Mouse (Mus musculus) olfactory bulb, adult 2 months (tissue): ENCODE measurements at regions not wholly inside any gene's neighbourhood (a gene's known extent, or its start where the extent isn't known, plus 50 kb on each side); places are given as distances from the start of the nearest gene placed in this dataset.

Experiments
- H3K27ac ChIP-seq: fragments of 200-500 bp; 2 replicates; pipeline ENCODE4 v1.5.1; 2012; ENCODE audit warnings: low read depth, low read length; ENCODE audit not compliant: insufficient read depth
- H3K4me1 ChIP-seq: fragments of 200-500 bp; 2 replicates; pipeline ENCODE4 v1.6.1; 2012; ENCODE audit warnings: low read length; ENCODE audit not compliant: control insufficient read depth, insufficient read depth
- H3K4me3 ChIP-seq: fragments of 200-500 bp; 2 replicates; pipeline ENCODE4 v1.5.1; 2012; ENCODE audit warnings: mild to moderate bottlenecking, low read depth, low read length, moderate library complexity; ENCODE audit not compliant: insufficient read depth
- CTCF ChIP-seq: fragments of 200-500 bp; IDR thresholded peaks from 2 replicates; pipeline ENCODE4 v1.5.1; 2012; ENCODE audit warnings: low read depth, mild to moderate bottlenecking, low read length, moderate library complexity; ENCODE audit not compliant: insufficient read depth
- POLR2A ChIP-seq: fragments of 200-500 bp; IDR thresholded peaks from 2 replicates; pipeline ENCODE4 v1.6.1; 2012; ENCODE audit warnings: mild to moderate bottlenecking, low read depth, low read length, moderate library complexity; ENCODE audit not compliant: insufficient read depth
- WGBS: fragments of 180-500 bp; shearing (Covaris S2); methylation state at CpG from one replicate; pipeline ENCODE4 v1.1.7; 2018; 5-methylcytosine and 5-hydroxymethylcytosine counted together

- 89% methylated on average over 2 of the region's 2 CpGs for WGBS
- H3K4me3 ChIP-seq: no peak overlapping the region
- H3K27ac ChIP-seq: no peak overlapping the region
- TF ChIP-seq POLR2A (no peak), CTCF (no peak)
- H3K4me1 ChIP-seq: peaks cover 3% of the 10 kb centered on the region; the same call in 1 of the 2 replicates
Measured at GRCm38 (mm10) chr2:45785684-45786083, 668.5 kb upstream of the Zeb2 start.

GRCm38 (mm10) chr2:45783634-45784412, 666.6 kb upstream of the Zeb2 start:
- no peak overlapping the region for H3K27ac ChIP-seq
- H3K4me1 ChIP-seq: peaks cover 3% of the 10 kb centered on the region; the same call in 1 of the 2 replicates
- TF ChIP-seq POLR2A (no peak), CTCF (no peak)
- H3K4me3 ChIP-seq: no peak overlapping the region
- 86% methylated on average over 9 of the region's 9 CpGs for WGBS

DNA sequence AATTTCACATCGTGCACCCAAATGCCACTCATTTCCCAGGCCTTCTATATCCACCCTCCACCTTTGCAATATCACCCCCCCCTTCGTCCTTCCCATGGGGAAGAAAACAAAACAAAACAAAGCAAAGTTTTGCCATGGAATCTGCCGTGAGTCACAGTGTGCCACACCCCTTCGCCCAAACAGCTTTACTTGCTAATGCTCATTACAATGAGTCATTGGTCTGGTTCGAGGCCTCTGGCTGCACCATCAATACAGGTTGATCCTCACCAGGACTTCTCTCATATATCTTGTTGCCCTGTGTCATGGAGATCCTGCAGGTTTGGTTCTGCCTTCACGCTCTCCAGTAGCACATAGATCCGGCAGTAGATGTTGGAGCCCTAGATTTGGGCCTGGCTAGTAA, 660.3 kb upstream of the Zeb2 start:
- WGBS: 79% methylated on average over 7 of the region's 7 CpGs
- Histone ChIP-seq H3K4me3 (no peak overlapping the region), H3K27ac (no peak overlapping the region), H3K4me1 (0 out of 2 replicates have a peak, but pooled peaks cover 4% of the 10 kb centered on the region)
- TF ChIP-seq CTCF: no peak
- no peak for TF ChIP-seq POLR2A

GRCm38 (mm10) chr2:45776485-45777135, 659.4 kb upstream of the Zeb2 start:
- no peak overlapping the region for H3K4me3 ChIP-seq

DNA sequence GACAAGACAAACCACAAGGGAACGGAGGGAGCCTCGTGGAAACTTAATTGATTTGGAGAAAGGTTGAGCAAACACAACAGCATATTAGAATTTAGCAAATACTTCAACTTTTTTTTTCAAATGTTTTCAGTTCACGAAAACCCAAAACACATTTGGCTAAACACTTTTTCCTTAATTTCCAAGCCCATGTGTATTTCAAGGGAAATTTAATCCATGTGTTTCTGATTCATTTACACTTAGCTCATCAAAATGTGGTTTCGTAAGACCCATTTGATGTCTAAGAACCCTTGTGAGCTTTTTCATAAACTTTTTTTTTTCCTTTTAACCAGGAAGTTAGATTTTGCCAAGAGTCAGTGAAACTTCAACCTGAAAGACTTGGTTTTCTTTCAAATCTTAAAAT, 658.5 kb upstream of the Zeb2 start:
- Histone ChIP-seq H3K4me3 (no peak overlapping the region), H3K27ac (no peak overlapping the region), H3K4me1 (0 out of 2 replicates have a peak, but pooled peaks cover 4% of the 10 kb centered on the region)
- no peak for TF ChIP-seq CTCF
- TF ChIP-seq POLR2A: no peak
- 89% methylated on average over 4 of the region's 4 CpGs for WGBS

More at GRCm38 (mm10) chr2:45776485-45777135, 659.4 kb upstream of the Zeb2 start:
- Histone ChIP-seq H3K27ac (no peak overlapping the region), H3K4me1 (0 out of 2 replicates have a peak, but pooled peaks cover 4% of the 10 kb centered on the region)
- 59% methylated on average over 17 of the region's 17 CpGs for WGBS
- TF ChIP-seq POLR2A: no peak
- no peak for TF ChIP-seq CTCF

GRCm38 (mm10) chr2:45774416-45774815, 657.2 kb upstream of the Zeb2 start:
- Histone ChIP-seq H3K4me1 (0 out of 2 replicates have a peak, but pooled peaks cover 4% of the 10 kb centered on the region), H3K27ac (no peak overlapping the region), H3K4me3 (no peak overlapping the region)
- TF ChIP-seq POLR2A (no peak), CTCF (no peak)
- WGBS: 75% methylated on average over 3 of the region's 3 CpGs

DNA sequence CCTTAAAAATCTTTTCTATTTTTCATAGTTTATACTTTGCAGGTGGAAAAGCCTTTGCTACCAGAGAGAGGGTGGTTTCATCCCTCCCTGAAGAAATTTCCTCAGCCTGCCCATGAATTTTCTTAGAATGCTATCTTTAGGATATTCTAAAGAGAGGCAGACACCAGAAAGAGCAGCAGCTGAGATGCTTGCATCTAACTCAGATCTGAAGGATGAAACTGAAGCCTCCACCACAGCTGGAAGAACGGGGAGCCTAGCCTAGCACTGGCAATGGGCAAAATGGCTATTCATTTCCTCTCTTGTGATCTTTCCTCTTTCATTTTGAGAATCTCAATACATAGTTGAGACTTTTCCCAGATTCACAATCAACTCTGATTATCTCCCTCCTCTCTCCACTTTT, 640.0 kb upstream of the Zeb2 start:
- Histone ChIP-seq H3K4me1 (no peaks in the 10 kb centered on the region), H3K4me3 (no peak overlapping the region), H3K27ac (no peak overlapping the region)
- WGBS: 39% methylated on average over 1 of the region's 1 CpGs
- TF ChIP-seq POLR2A (no peak), CTCF (no peak)

DNA sequence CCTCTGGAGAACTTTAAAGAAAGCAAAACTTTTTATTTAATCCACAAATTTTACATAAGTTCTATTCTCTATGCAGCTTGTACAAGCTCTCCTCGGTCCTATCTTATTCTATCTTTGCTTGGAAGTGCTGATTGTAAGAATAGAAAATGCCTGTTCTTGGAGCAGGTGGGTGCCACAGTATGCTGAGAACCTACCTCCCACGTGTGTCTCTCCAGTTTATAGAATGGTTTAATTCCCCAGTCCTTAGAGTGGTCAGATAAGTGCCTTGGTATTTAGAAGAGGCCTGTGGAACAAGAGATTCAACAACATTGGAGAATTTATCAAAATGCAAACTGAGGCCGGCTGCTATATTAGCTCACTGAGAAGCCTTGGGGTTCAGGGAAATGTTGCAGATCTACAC, 639.2 kb upstream of the Zeb2 start:
- Histone ChIP-seq H3K27ac (no peak overlapping the region), H3K4me3 (no peak overlapping the region), H3K4me1 (no peaks in the 10 kb centered on the region)
- TF ChIP-seq CTCF (no peak), POLR2A (no peak)
- WGBS: 81% methylated on average over 3 of the region's 3 CpGs

- H3K27ac ChIP-seq: no peak overlapping the region
- no peaks in the 10 kb centered on the region for H3K4me1 ChIP-seq
- WGBS: 68% methylated on average over 2 of the region's 2 CpGs
- no peak overlapping the region for H3K4me3 ChIP-seq
- no peak for TF ChIP-seq POLR2A
- no peak for TF ChIP-seq CTCF
Measured at GRCm38 (mm10) chr2:45751746-45752145, 634.6 kb upstream of the Zeb2 start.
